Mouse (Mus musculus): Measurements from ENCODE around the gene Bbox1.

The Bbox1 gene

GRCm38 (mm10) chr2:110314509-110315155 is at the start of gene Bbox1:
Gene Bbox1 (minus strand): TSS chr2:110314560.
- DNase-seq (ENCODE audit: low spot score) = no peak

GRCm38 (mm10) chr2:110363855-110364254 is 49.5 kb upstream of the Bbox1 start:
- DNase-seq (ENCODE audit: low spot score) = no peak

- peak; percentile 13 for DNase-seq (ENCODE audit: low spot score)
These were observed 48.3 kb upstream of the Bbox1 start, which contains the start of gene Fibin for GRCm38 (mm10) chr2:110362432-110363283. Gene Fibin (minus strand): TSS chr2:110363183.

GRCm38 (mm10) chr2:110353302-110353970 is 39.1 kb upstream of the Bbox1 start:
- no peak for DNase-seq (ENCODE audit: low spot score)

GRCm38 (mm10) chr2:110351843-110352251 is 37.5 kb upstream of the Bbox1 start:
- DNase-seq (ENCODE audit: low spot score) = no peak

- DNase-seq (ENCODE audit: low spot score) = no peak
These were observed 37.0 kb upstream of the Bbox1 start for GRCm38 (mm10) chr2:110351406-110351805.

- DNase-seq (ENCODE audit: low spot score) = no peak
These were observed 14.6 kb upstream of the Bbox1 start for GRCm38 (mm10) chr2:110328953-110329352.

- no peak for DNase-seq (ENCODE audit: low spot score)
These were observed 5.6 kb upstream of the Bbox1 start for GRCm38 (mm10) chr2:110319949-110320348.

GRCm38 (mm10) chr2:110319266-110319665 is 4.9 kb upstream of the Bbox1 start:
- no peak for DNase-seq (ENCODE audit: low spot score)

GRCm38 (mm10) chr2:110318719-110319118 is 4.4 kb upstream of the Bbox1 start:
- no peak for DNase-seq (ENCODE audit: low spot score)

- DNase-seq (ENCODE audit: low spot score) = no peak
These were observed 1.9 kb upstream of the Bbox1 start for GRCm38 (mm10) chr2:110316116-110316883.

- DNase-seq (ENCODE audit: low spot score) = no peak
These were observed 286 bp downstream of the Bbox1 start for GRCm38 (mm10) chr2:110314074-110314473.

GRCm38 (mm10) chr2:110313305-110313824 is 995 bp downstream of the Bbox1 start:
- DNase-seq (ENCODE audit: low spot score) = no peak

GRCm38 (mm10) chr2:110305358-110306283 is 8.7 kb downstream of the Bbox1 start:
- no peak for DNase-seq (ENCODE audit: low spot score)

GRCm38 (mm10) chr2:110302261-110302660 is 12.1 kb downstream of the Bbox1 start:
- DNase-seq (ENCODE audit: low spot score) = no peak

- no peak for DNase-seq (ENCODE audit: low spot score)
These were observed 13.0 kb downstream of the Bbox1 start for GRCm38 (mm10) chr2:110301314-110301713.

GRCm38 (mm10) chr2:110294927-110295326 is 19.4 kb downstream of the Bbox1 start:
- no peak for DNase-seq (ENCODE audit: low spot score)

GRCm38 (mm10) chr2:110287959-110288358 is 26.4 kb downstream of the Bbox1 start:
- DNase-seq (ENCODE audit: low spot score) = no peak

GRCm38 (mm10) chr2:110285829-110286504 is 28.4 kb downstream of the Bbox1 start:
- DNase-seq (ENCODE audit: low spot score) = no peak

- no peak for DNase-seq (ENCODE audit: low spot score)
These were observed 38.9 kb downstream of the Bbox1 start for GRCm38 (mm10) chr2:110275424-110275823.

All from left cerebral cortex, adult 11 months (tissue).